Mouse (Mus musculus): ENCODE data around the gene Apoc3. TPM values are rescaled to one million over a fixed set of nuclear protein-coding genes. Genes with fewer than 3 reads are reported as not detected.
A peak's percentile ranks its signal among the peaks of the same experiment; 100 is the strongest.

Apoc3 gene
- 9.9 and 222 TPM in 2 replicates for total RNA-seq (2021)
- long read RNA-seq, experiment 1, partial matches to known transcripts = 0 of 4 reads
- long read RNA-seq, experiment 1, other reads (novel, unspliced or antisense) = 0 of 4 reads
- long read RNA-seq, experiment 2, transcript Apoc3-201 (4 exons, 526 nt) = major isoform, 169 of 182 reads
- long read RNA-seq, experiment 2, partial matches to known transcripts = 9 of 182 reads
- long read RNA-seq, experiment 2, other reads (novel, unspliced or antisense) = 2 of 182 reads

DNA sequence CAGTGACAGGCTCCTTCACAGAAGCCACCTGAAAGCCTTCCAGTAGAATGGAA is at the start of gene Apoc3:
Apoc3 (minus strand) TSS at position 41 of the 53 bp plus-strand sequence.
- DNase-seq = no peak

- DNase-seq = peak; percentile 97
These were observed 47.4 kb upstream of the Apoc3 start, which contains the start of gene Bud13 for GRCm38 (mm10) chr9:46282631-46283436. Bud13 (plus strand) TSS chr9:46283008.

GRCm38 (mm10) chr9:46274494-46274893 is 39.1 kb upstream of the Apoc3 start:
- no peak for DNase-seq

DNA sequence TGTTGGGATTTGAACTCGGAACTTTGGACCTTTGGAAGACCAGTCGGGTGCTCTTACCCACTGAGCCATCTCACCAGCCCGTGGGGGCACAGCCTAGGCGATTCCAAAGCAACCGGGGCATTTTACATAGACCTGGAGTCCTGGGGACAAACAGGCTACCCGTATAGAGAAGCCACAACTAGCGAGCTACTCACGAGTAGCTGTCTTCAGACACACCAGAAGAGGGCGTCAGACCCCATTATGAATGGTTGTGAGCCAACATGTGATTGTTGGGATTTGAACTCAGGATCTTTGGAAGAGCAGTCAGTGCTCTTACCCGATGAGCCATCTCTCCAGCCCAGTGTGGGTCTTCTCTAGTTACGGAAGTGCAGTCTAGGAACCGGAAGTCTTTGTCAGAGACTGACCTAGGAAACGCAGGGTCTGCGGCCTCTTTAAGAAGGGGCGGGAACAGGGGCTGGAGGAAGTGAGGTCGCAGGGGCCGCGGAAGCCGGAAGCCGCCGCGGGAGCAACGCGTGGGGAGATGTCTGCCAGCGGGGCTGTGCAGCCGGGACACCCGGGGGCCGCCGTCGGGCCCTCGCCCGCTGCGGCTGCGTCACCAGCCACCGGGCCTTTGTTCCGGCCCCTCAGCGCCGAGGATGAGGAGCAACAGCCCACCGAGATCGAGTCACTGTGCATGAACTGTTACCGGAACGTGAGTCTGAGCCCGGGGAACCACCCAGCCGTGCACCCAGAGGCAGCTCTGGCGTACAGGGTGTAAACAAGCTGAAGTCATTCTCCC is 37.4 kb upstream of the Apoc3 start, which contains the start of gene Zpr1:
Zpr1 (plus strand) TSS at position 388 of the 778 bp plus-strand sequence.
- DNase-seq = peak; percentile 94

GRCm38 (mm10) chr9:46272070-46272469 is 36.6 kb upstream of the Apoc3 start:
- DNase-seq = peak; percentile 3

- DNase-seq = no peak
These were observed 35.3 kb upstream of the Apoc3 start for GRCm38 (mm10) chr9:46270782-46271181.

- DNase-seq = no peak
These were observed 33.7 kb upstream of the Apoc3 start for GRCm38 (mm10) chr9:46269125-46269524.

DNA sequence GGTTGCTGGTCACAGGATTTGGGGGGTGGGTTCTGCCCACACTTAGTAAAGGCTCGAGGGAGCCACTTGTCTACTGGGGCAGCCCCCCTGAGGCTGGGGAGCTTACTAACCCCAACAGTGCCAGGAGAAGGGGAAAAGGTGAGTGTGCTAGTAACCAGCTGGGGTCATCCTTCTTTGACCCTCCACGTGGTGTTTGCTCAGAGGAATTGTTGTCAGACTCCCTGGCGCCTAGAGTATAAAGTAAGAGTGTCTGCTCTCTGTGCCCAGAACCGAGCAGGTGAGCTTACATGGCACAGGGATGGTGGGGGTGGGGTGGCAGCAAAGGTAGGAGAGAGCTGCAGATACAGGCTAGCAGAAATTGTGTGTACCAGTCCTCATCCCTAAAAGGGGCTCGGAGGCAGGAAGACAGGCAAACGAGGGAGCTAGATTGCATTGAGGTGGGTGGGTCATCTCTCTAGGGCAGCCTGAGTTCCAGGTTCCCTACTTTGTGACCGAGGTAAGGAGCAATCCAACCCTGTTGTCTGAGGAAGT is 33.0 kb upstream of the Apoc3 start, which contains the start of gene Apoa5:
Apoa5 (plus strand) TSS at position 291 of the 531 bp plus-strand sequence.
- no peak for DNase-seq

DNA sequence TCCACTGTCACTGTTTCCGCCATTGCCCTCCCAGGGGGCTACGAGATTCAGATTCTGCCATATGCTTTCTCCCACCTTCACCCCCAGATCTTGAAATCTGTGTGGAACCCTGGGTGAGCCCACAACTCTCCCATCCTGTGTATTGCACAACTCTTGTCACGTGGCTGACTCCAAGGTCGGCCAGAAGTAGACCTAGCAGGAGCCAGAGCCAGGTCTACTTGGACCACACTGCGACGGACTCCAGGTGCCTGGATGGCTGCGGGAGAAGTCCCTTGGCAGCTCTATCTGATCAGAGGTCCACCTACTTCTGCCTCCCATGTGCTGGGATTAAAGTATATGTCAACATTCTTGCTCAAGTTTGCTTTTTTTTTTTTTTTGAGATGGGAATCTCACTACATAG is 25.7 kb upstream of the Apoc3 start:
- peak; percentile 45 for DNase-seq

GRCm38 (mm10) chr9:46259111-46259510 is 23.7 kb upstream of the Apoc3 start:
- no peak for DNase-seq

DNA sequence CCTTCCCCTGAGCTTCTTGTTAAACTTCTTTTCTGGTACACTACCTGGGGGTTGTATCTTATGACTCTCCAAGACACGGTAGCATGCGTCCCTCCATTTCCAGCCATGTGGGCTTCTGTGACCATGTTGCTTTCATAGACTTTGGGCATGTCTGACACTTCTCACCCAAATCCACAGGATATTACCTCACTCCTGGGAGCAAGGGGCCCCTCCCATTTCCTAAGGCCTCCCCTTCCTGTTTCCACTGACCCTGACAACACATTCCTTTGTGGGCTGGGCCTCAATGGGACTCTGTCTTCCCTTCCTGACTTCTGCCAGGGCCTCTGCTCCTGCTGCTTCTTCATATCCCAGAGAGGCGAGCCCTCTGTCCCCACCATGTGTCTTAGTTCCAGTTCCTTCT is 22.1 kb upstream of the Apoc3 start:
- DNase-seq = peak; percentile 45

DNA sequence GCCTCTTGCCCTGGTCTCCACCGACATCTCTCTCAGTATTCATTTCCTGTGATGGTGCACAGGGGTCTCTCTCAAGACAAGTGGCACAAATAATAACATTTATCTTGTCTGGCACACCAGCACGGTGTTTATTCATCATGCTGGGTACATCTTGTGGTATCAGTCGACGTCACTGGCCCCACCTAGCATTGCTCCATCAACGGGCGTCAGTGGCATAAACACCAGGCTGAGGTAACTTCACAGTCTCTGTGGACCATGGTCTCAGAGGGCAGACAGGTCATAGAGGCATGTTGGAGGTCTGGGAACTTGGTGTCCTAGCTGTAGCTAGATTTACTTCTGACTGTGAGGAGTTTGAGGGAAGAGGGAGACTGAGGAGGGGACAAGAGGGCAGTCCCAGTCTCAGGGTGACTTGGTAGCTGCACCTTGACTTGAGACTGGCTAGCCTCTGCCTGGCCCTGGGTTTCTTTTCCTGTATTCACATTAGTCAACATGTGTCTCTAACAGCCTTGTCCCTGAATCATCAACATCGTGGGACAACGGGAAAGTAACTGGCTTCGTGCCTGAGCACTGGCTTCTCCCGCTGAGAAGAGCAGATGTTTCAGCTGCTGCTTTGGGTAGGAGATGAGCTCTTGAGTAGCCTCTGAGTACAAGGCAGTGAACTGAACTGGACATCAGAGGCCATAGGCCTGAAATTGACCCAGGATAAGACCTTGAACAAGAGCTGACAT is 21.4 kb upstream of the Apoc3 start:
- peak; percentile 60 for DNase-seq

DNA sequence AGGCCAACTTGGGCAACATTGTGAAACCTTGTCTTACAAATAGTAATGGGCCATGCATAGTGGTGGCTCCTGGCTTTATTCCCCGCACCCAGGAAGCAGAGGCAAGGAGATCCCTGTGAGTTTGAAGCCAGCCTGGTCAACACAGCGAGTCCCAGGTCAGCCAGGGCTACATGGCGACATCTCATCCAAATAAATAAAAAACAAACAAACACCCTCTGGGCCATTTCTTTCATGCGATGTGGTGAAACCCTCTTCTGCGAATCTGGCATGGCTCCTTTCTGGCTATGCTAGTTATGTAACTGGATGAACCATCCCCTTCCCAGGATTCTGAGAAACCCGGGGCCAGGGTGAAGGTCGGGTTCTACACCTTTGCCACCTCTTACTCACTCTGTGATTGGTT is 20.7 kb upstream of the Apoc3 start:
- no peak for DNase-seq

DNA sequence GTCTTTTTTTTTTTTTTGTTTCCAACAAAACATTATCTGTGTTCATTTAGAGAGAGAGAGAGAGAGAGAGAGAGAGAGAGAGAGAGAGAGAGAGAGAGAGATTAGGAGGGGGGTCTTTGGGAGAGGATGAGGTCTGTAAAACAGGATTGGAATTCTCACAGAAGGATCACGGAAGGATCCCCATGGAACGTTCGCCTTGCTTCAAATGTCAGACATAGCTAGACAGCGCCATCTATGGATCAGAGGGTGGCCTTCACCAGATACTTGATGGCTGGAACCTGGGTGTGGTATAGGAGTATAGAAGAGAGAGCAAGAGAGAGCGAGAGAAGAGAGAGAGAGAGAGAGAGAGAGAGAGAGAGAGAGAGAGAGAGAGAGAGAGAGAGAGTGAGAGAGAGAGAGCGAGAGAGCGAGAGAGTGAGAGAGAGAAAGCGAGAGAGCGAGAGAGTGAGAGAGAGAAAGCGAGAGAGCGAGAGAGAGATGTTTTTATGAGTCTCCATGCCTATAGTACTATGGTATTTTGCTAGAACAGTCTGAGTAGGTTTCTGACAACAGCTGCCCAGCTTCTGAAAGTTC is 11.4 kb upstream of the Apoc3 start:
- peak; percentile 74 for DNase-seq

- DNase-seq = no peak
These were observed 8.1 kb upstream of the Apoc3 start for GRCm38 (mm10) chr9:46243584-46243983.

- DNase-seq = no peak
These were observed 7.7 kb upstream of the Apoc3 start for GRCm38 (mm10) chr9:46243122-46243521.

- DNase-seq = no peak
These were observed 6.4 kb upstream of the Apoc3 start for GRCm38 (mm10) chr9:46241818-46242217.

DNA sequence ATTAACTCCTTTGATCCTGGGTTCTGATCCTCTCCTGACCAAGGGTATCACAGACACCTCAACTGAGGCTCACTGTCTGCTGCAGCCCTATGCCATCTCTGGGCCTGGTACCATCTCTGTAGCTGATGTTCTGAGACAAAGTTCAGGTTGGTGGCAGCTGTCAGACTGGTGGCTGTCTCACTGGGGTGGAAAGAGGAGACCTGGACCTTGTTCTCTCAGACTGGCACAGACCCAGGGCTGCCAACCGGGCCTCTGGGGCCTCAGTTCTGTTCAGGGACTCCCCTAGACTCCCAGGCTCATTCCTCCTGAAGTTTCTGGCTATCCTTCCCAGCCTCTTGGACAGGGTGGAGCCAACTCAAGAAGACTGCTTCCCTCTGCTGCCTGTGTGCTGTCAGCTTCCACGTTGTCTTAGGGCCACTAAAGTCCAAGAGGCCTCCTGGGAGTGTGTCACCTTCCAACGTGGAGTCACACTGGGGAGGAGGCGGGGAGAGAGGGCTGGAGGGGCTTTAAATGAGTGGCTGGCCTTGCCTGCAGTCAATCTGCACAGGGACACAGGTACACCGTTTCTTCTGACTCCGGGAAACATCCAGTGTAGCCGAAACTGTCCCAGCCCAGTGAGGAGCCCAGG is 5.2 kb upstream of the Apoc3 start, which contains the start of gene Apoa4:
Apoa4 (plus strand) TSS at position 171 of the 628 bp plus-strand sequence.
- no peak for DNase-seq

DNA sequence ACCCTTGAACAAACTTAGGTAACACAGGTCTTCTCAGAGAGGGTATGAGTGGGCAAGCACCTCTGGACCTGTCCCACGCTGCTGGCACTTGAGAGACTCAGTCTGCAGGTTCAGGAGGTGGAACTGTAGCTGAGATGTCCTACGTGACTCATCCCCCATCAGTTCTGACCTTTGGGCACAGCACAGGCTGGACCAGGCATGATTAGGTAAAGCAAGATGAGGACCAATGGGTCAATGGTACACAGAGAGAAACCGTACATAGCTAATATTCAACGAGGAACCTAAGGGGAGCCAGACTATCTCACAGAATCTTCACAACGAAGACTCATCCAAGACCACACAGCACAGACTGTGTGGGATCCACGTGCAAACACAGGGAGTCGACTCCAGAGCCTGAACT is 3.4 kb upstream of the Apoc3 start:
- DNase-seq = no peak

GRCm38 (mm10) chr9:46235649-46236048 is 213 bp upstream of the Apoc3 start:
- no peak for DNase-seq

DNA sequence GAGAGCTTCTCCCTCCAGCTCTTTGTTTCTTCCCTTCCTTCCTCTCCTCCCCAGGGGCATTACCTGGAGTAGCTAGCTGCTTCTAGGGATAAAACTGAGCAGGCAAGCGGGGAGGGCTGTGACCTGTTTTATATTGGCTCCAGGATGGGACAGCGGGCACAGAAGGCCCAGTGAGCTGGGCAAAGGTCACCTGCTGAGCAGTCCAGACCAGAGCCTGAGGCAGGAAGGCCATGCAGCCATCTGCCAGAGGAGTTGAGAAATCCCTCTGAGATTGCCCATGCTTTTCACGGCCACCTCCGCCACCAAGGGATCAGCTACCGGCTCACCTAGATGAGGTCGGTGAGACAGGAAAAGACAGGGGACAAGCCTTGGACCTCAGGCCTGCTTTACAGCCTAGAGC is 240 bp downstream of the Apoc3 start:
- peak; percentile 64 for DNase-seq

Measured in adrenal gland, postnatal 14 days (tissue).